Mouse (Mus musculus) c-Kit-positive CD71-negative TER-119-negative erythroid progenitor cells, embryonic 14.5 days (primary cell): ENCODE data around the gene Akap13.
"Not testable (repeated sequence)": the region's sequence is repeated elsewhere in the genome, so short reads cannot be mapped to it uniquely, and the experiment has no call there.

ENCODE experiments used
- DNase-seq: peaks from one replicate; pipeline ENCODE4 v3.0.0-alpha.2; 2013; ENCODE audit warnings: low read depth

Gene Akap13

GRCm38 (mm10) chr7:75725899-75726298, 270.6 kb downstream of the Akap13 start:
- no peak for DNase-seq

- no peak for DNase-seq
Measured at GRCm38 (mm10) chr7:75726867-75727266, 271.5 kb downstream of the Akap13 start.

- no peak for DNase-seq
Measured at GRCm38 (mm10) chr7:75729652-75730051, 274.3 kb downstream of the Akap13 start.

- DNase-seq, result no peak
Measured at GRCm38 (mm10) chr7:75730216-75730615, 274.9 kb downstream of the Akap13 start.

GRCm38 (mm10) chr7:75731951-75732350, 276.6 kb downstream of the Akap13 start:
- DNase-seq, result no peak

- no peak for DNase-seq
Measured at GRCm38 (mm10) chr7:75733166-75733565, 277.8 kb downstream of the Akap13 start.

GRCm38 (mm10) chr7:75739075-75739725, 283.9 kb downstream of the Akap13 start:
- DNase-seq, result peak; percentile 48

GRCm38 (mm10) chr7:75744528-75744927, 289.2 kb downstream of the Akap13 start:
- no peak for DNase-seq

GRCm38 (mm10) chr7:75744978-75745638, 289.8 kb downstream of the Akap13 start:
- no peak for DNase-seq

GRCm38 (mm10) chr7:75745969-75746368, 290.6 kb downstream of the Akap13 start:
- not testable (repeated sequence) for DNase-seq

GRCm38 (mm10) chr7:75750581-75750980, 295.2 kb downstream of the Akap13 start:
- no peak for DNase-seq

- DNase-seq, result no peak
Measured at GRCm38 (mm10) chr7:75751161-75751803, 295.9 kb downstream of the Akap13 start.

GRCm38 (mm10) chr7:75752442-75753191, 297.3 kb downstream of the Akap13 start:
- no peak for DNase-seq

- DNase-seq, result no peak
Measured at GRCm38 (mm10) chr7:75753192-75753783, 298.0 kb downstream of the Akap13 start.

- no peak for DNase-seq
Measured at GRCm38 (mm10) chr7:75754587-75755499, 299.5 kb downstream of the Akap13 start.

GRCm38 (mm10) chr7:75755861-75756449, 300.6 kb downstream of the Akap13 start:
- DNase-seq, result no peak

GRCm38 (mm10) chr7:75759992-75760514, 304.7 kb downstream of the Akap13 start:
- no peak for DNase-seq

- not testable (repeated sequence) for DNase-seq
Measured at GRCm38 (mm10) chr7:75760661-75761319, 305.5 kb downstream of the Akap13 start.

- DNase-seq, result not testable (repeated sequence)
Measured at GRCm38 (mm10) chr7:75762225-75762624, 306.9 kb downstream of the Akap13 start.
